ENCODE assay signal across 8 mouse cellular contexts in the genomic region with DNA sequence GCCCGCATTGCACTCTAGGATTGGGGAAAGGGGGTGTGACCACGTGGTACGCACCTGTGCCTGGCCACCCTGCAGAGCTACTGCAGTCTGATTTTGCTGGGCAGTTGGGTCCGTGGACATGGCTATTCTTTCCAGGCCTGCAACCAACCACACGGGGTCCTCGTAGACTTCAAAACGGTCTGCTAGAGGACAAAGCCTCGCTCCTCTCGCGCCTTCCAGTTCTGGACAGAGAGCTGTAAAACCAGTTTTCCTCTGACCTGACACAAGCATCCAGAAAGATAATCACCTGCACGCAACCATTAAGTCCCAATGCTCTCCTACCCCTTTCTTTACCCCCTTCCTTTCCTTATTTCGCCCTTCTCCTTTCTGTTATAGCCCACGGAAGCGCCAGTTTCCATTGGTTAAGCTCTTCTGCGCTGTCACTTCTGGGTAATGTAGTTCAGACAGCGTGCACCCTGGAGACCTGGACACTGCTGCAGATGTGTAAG. TPM values are rescaled to one million over a fixed set of nuclear protein-coding genes. Genes with fewer than 3 reads are reported as not detected.
DNase-seq lines count a peak whose midpoint lies in the region; ATAC-seq and TF ChIP-seq lines count a peak whose summit lies in the region.

Gene Zfp773, minus strand, starts transcription at position 377 of the 488 bp plus-strand sequence.

- H3K27ac ChIP-seq in limb, embryonic 11.5 days (replicated peaks; ENCODE audit: low read depth, low read length) = no peak within 1 kb of the TSS
- H3K27ac ChIP-seq in midbrain, embryonic 12.5 days (replicated peaks) = 0 out of 2 replicates have a peak within 1 kb of the TSS, but pooled peaks have one; percentile 46
- no peak within 1 kb of the TSS for H3K27ac ChIP-seq in small intestine, adult 2 months (ENCODE audit: insufficient read depth, low read depth, low read length)

- H3K9ac ChIP-seq in limb, embryonic 11.5 days (ENCODE audit: low read length) = peak within 1 kb of the TSS; percentile 55
- H3K9ac ChIP-seq in midbrain, embryonic 12.5 days (replicated peaks) = peak within 1 kb of the TSS; percentile 67

- no peaks in the 10 kb centered on the region for H3K9me3 ChIP-seq in limb, embryonic 11.5 days (ENCODE audit: control insufficient read depth, low read length)
- no peaks in the 10 kb centered on the region for H3K9me3 ChIP-seq in midbrain, embryonic 12.5 days

- peak within 1 kb of the TSS; percentile 34 for H3K4me3 ChIP-seq in limb, embryonic 11.5 days (ENCODE audit: low read depth, low read length)
- H3K4me3 ChIP-seq in midbrain, embryonic 12.5 days = peak within 1 kb of the TSS; percentile 50
- H3K4me3 ChIP-seq in small intestine, adult 2 months (ENCODE audit: low read depth, low read length) = peak within 1 kb of the TSS; percentile 64

- no peaks in the 10 kb centered on the region for H3K4me1 ChIP-seq in limb, embryonic 11.5 days (ENCODE audit: control insufficient read depth, insufficient read depth, low read length)
- H3K4me1 ChIP-seq in midbrain, embryonic 12.5 days = peaks cover 8% of the 10 kb centered on the region
- peaks cover 3% of the 10 kb centered on the region; the same call in 1 of the 2 replicates for H3K4me1 ChIP-seq in small intestine, adult 2 months (ENCODE audit: control insufficient read depth, insufficient read depth, insufficient read length, low read length)

- DNase-seq in spleen, adult 12 weeks (ENCODE audit: low spot score) = peak; percentile 4
- no peak for DNase-seq in spleen, postnatal 4 days (ENCODE audit: low spot score in 2 of 2)
- DNase-seq in embryo, embryonic 9.5 days (ENCODE audit: extremely low spot score) = peak; percentile 72
- DNase-seq in heart, adult 8-10 months (ENCODE audit: low spot score) = peak; percentile 26
- DNase-seq in kidney, adult 8-10 months = peak; percentile 52 to 65
- DNase-seq in limb, embryonic 11.5 days (ENCODE audit: low spot score) = peak; percentile 76

- TF ChIP-seq CTCF in small intestine, adult 2 months (IDR thresholded peaks at IDR 0.05; ENCODE audit: extremely low read depth, insufficient read length, insufficient replicate concordance, low read depth, low read length) = peak; percentile 25; the same call in 1 of the 2 replicates

- H3K36me3 ChIP-seq in limb, embryonic 11.5 days (ENCODE audit: control insufficient read depth, insufficient read depth, low read length) = no peaks in the 10 kb centered on the region
- peaks cover 19% of the 10 kb centered on the region for H3K36me3 ChIP-seq in midbrain, embryonic 12.5 days
- no peaks in the 10 kb centered on the region for H3K36me3 ChIP-seq in small intestine, adult 2 months (ENCODE audit: control insufficient read depth, insufficient read depth, low read length)

- H3K4me2 ChIP-seq in limb, embryonic 11.5 days (ENCODE audit: low read depth, severe bottlenecking) = peak within 1 kb of the TSS; percentile 35
- H3K4me2 ChIP-seq in midbrain, embryonic 12.5 days (replicated peaks) = peak within 1 kb of the TSS; percentile 63

- no peaks in the 10 kb centered on the region for H3K27me3 ChIP-seq in limb, embryonic 11.5 days (ENCODE audit: control insufficient read depth, insufficient read depth, low read length)
- no peaks in the 10 kb centered on the region for H3K27me3 ChIP-seq in midbrain, embryonic 12.5 days
- H3K27me3 ChIP-seq in small intestine, adult 2 months (ENCODE audit: control insufficient read depth, insufficient read depth, low read length) = no peaks in the 10 kb centered on the region

- WGBS in limb, embryonic 11.5 days = 6% methylated on average over 16 of the region's 16 CpGs
- WGBS in midbrain, embryonic 12.5 days = 5% methylated on average over 16 of the region's 16 CpGs
- WGBS in small intestine, adult 2 months = 2% methylated on average over 16 of the region's 16 CpGs

- no peak for TF ChIP-seq POLR2A in small intestine, adult 2 months (IDR thresholded peaks at IDR 0.05; ENCODE audit: low read depth, low read length)

- ATAC-seq in limb, embryonic 11.5 days (ENCODE audit: insufficient number of reproducible peaks, low FRiP score, low TSS enrichment, low read depth) = peak; percentile 95
- ATAC-seq in midbrain, embryonic 12.5 days (ENCODE audit: low FRiP score, low read depth) = peak; percentile 96

RNA-seq across cellular contexts. Expression of gene Zfp773, which starts in this region (rescaled TPM):
- under 1 TPM; 0.27 to 0.43 (median 0.34) TPM for total RNA-seq in heart, adult 8-10 months (2022)
- polyA plus RNA-seq in limb, embryonic 11.5 days (2014; fragmentation: Nextera tagmentation; extraction: Ambion mirVana) = 2.6 and 3.5 TPM in 2 replicates
- 12.1 and 14.9 TPM in 2 replicates for polyA plus RNA-seq in midbrain, embryonic 12.5 days (2016; fragmentation: Nextera tagmentation; extraction: Ambion mirVana)
- 0.03 and 0.33 TPM in 2 replicates for polyA plus RNA-seq in small intestine, adult 2 months (2012; rRNA removed)

Comparison
In these comparisons a context has a peak if more than half of its experiments do, and no peak if none do; other contexts are left out.
1. DNase-seq: peak in spleen, adult 12 weeks (single experiment), embryo, embryonic 9.5 days (single experiment), kidney, adult 8-10 months (2 of 2) and limb, embryonic 11.5 days (single experiment); none in spleen, postnatal 4 days (0 of 2).
2. Peak in DNase-seq in heart, adult 8-10 months; RNA of the gene not detected or under 1 TPM.
3. Peak in every context shown above with its lines, with median percentiles within 50 percentile points of each other: H3K4me3 ChIP-seq.